Mouse (Mus musculus) erythroblast, embryonic 14.5 days (primary cell): Measurements from ENCODE around the gene Ccdc173.

Experiments
- GATA1 ChIP-seq: IDR thresholded peaks from 2 replicates; pipeline ENCODE4 v1.6.1; 2012; ENCODE audit warnings: low read length, inconsistent platforms, mixed read lengths
- TAL1 ChIP-seq: IDR thresholded peaks from 3 replicates; pipeline ENCODE4 v1.6.1; 2012; ENCODE audit warnings: low read length, inconsistent platforms, mixed read lengths

- TF ChIP-seq GATA1 (no peak), TAL1 (no peak)
Observed at GRCm38 (mm10) chr2:69821711-69822110, 32.3 kb upstream of the Ccdc173 start, which contains the start of gene Klhl23.
